Mouse (Mus musculus): ENCODE measurements at regions not wholly inside any gene's neighbourhood (a gene's known extent, or its start where the extent isn't known, plus 50 kb on each side); places are given as distances from the start of the nearest gene placed in this dataset.
A peak's percentile ranks its signal among the peaks of the same experiment; 100 is the strongest.
"Not testable (repeated sequence)": the region's sequence is repeated elsewhere in the genome, so short reads cannot be mapped to it uniquely, and the experiment has no call there.

DNA sequence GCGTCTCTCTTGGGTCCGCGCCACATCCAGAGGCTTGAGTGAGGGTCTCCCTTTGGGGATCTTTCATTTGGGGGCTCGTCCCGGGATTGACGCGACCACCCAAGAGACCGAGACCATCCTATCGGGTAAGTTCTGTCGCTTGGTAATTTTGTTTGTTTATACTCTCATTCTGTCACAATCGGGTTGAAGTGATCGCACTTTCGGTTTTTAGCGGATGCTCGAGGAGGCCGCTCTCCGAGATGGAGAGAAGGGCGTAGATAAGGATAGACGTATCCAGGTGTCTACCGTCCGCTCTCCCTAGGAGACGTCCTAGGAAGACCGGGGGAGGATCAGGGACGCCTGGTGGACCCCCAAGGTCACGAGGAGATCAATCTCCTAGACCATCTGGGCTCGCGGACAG, 199.3 kb upstream of the Mrpl21 start:
- intact Hi-C loops (cut with DNase I), result not testable (repeated sequence)
- DNase-seq, result peak; percentile 5

- DNase-seq; intact Hi-C loops (cut with DNase I): not testable (repeated sequence)
These were observed 190.9 kb upstream of the Mrpl21 start for GRCm38 (mm10) chr19:3091771-3092170.

Data from heart, postnatal 14 days (tissue).